30 mouse cellular contexts compared by ENCODE assay signal in the genomic region with DNA sequence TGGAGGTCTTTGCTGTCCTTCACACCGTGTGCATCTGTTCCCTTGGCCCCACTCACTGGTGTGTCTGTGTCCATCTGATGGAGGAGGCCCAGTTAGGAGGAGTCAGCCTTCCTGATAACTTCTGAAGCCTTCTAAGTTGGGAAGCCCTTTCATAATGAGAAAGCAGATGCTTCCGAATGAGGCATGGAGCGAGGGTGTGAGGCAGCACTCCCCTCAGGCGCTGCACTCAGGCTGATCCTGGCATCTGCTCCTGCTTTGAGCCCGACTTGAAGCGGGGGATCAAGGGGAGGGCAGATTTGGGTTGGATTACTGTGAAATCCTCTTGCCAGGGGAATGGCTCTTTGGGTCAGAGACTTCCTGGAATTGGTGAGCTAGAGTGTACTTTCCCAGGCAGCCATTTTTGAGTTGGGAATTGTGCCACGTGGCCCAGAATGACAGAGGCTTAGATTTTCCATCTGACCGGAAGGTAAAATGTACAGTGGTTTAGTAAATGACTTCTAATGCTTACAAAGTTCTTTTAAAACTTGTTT. TPM values are rescaled to one million over a fixed set of nuclear protein-coding genes. Genes with fewer than 3 reads are reported as not detected.
DNase-seq lines count a peak whose midpoint lies in the region; ATAC-seq lines count a peak whose summit lies in the region.
"Had no signal": no experiment of that assay in that cellular context is flagged by ENCODE, and none has a peak within 500 bp of the region (broad histone marks: within the 10 kb centered on the region; RNA-seq: fewer than 3 reads in every experiment).

No protein-coding gene starts in this region.

- peaks cover 10% of the 10 kb centered on the region for H3K27me3 ChIP-seq in embryonic facial prominence, embryonic 10.5 days (replicated peaks; ENCODE audit: low read depth, poor library complexity, severe bottlenecking)
- no peaks in the 10 kb centered on the region for H3K27me3 ChIP-seq in forebrain, embryonic 15.5 days
- no peaks in the 10 kb centered on the region for H3K27me3 ChIP-seq in heart, embryonic 10.5 days (ENCODE audit: insufficient read depth, poor library complexity, severe bottlenecking)
- H3K27me3 ChIP-seq: heart, embryonic 12.5 days; limb, embryonic 12.5 days; lung, embryonic 15.5 days; midbrain, embryonic 12.5 days; neural tube, embryonic 12.5 days had no signal

- peak; percentile 26 to 48 for DNase-seq in cerebellum, postnatal 14 days
- DNase-seq in cerebellum, adult 11-12 months, result no peak
- peak; percentile 45 for DNase-seq in retina, postnatal 1 day
- no peak for DNase-seq in retina, embryonic 14.5 days (ENCODE audit: low spot score)
- DNase-seq in embryonic facial prominence, embryonic 10.5 days (ENCODE audit: low spot score), result peak; percentile 32
- DNase-seq in heart, embryonic 10.5 days (ENCODE audit: low spot score), result no peak
- DNase-seq in kidney, adult 8-10 months, result no peak
- DNase-seq: adrenal gland, postnatal 10 days; cerebellum, adult 18-20 months; cerebellum, postnatal 36 days; gastrocnemius, postnatal 36 days; heart, adult 18-20 months; heart, postnatal 4 days; kidney, adult 11 months; kidney, postnatal 36 days; layer of hippocampus, postnatal 36 days; lung, postnatal 4 days; spleen, adult 18-20 months; thymus, postnatal 14 days had no signal

- H3K4me1 ChIP-seq in embryonic facial prominence, embryonic 10.5 days, result peaks cover 2% of the 10 kb centered on the region; the same call in 1 of the 2 replicates
- no peaks in the 10 kb centered on the region for H3K4me1 ChIP-seq in forebrain, embryonic 15.5 days
- no peaks in the 10 kb centered on the region for H3K4me1 ChIP-seq in heart, embryonic 10.5 days
- H3K4me1 ChIP-seq: forebrain, embryonic 12.5 days; heart, embryonic 12.5 days; limb, embryonic 12.5 days; lung, embryonic 15.5 days; midbrain, embryonic 12.5 days; neural tube, embryonic 12.5 days had no signal

- H3K36me3 ChIP-seq in embryonic facial prominence, embryonic 10.5 days (replicated peaks), result no peaks in the 10 kb centered on the region
- no peaks in the 10 kb centered on the region for H3K36me3 ChIP-seq in forebrain, embryonic 15.5 days
- peaks cover 32% of the 10 kb centered on the region; the same call in 1 of the 2 replicates for H3K36me3 ChIP-seq in heart, embryonic 10.5 days
- H3K36me3 ChIP-seq: embryonic facial prominence, embryonic 13.5 days; forebrain, embryonic 12.5 days; limb, embryonic 12.5 days; lung, embryonic 15.5 days; midbrain, embryonic 12.5 days; neural tube, embryonic 12.5 days had no signal

- WGBS in embryonic facial prominence, embryonic 10.5 days, result 61% methylated on average over 8 of the region's 8 CpGs
- 56% methylated on average over 8 of the region's 8 CpGs for WGBS in forebrain, embryonic 15.5 days
- WGBS in heart, embryonic 10.5 days, result 70% methylated on average over 8 of the region's 8 CpGs

- no peak overlapping the region for H3K9ac ChIP-seq in forebrain, embryonic 15.5 days (replicated peaks)
- H3K9ac ChIP-seq: embryonic facial prominence, embryonic 13.5 days; forebrain, embryonic 12.5 days; heart, embryonic 12.5 days; hindbrain, embryonic 14.5 days; limb, embryonic 12.5 days; lung, embryonic 15.5 days; midbrain, embryonic 12.5 days; neural tube, embryonic 12.5 days had no signal

- H3K27ac ChIP-seq in embryonic facial prominence, embryonic 10.5 days (replicated peaks), result no peak overlapping the region
- no peak overlapping the region for H3K27ac ChIP-seq in forebrain, embryonic 15.5 days (replicated peaks)
- H3K27ac ChIP-seq in heart, embryonic 10.5 days, result no peak overlapping the region
- H3K27ac ChIP-seq: embryonic facial prominence, embryonic 13.5 days; forebrain, embryonic 12.5 days; hindbrain, embryonic 14.5 days; limb, embryonic 12.5 days; lung, embryonic 15.5 days; midbrain, embryonic 12.5 days; neural tube, embryonic 12.5 days had no signal

- no peak for ATAC-seq in forebrain, embryonic 15.5 days (replicated peaks)

- H3K9me3 ChIP-seq in embryonic facial prominence, embryonic 10.5 days, result no peaks in the 10 kb centered on the region
- no peaks in the 10 kb centered on the region for H3K9me3 ChIP-seq in forebrain, embryonic 15.5 days
- no peaks in the 10 kb centered on the region for H3K9me3 ChIP-seq in heart, embryonic 10.5 days
- H3K9me3 ChIP-seq: embryonic facial prominence, embryonic 13.5 days; forebrain, embryonic 12.5 days; heart, embryonic 12.5 days; limb, embryonic 12.5 days; lung, embryonic 15.5 days; megakaryocyte, embryonic 14.5 days; midbrain, embryonic 12.5 days; neural tube, embryonic 12.5 days had no signal

- H3K4me2 ChIP-seq in forebrain, embryonic 15.5 days (replicated peaks), result no peak overlapping the region
- H3K4me2 ChIP-seq: embryonic facial prominence, embryonic 13.5 days; forebrain, embryonic 12.5 days; heart, embryonic 12.5 days; hindbrain, embryonic 14.5 days; limb, embryonic 12.5 days; lung, embryonic 15.5 days; midbrain, embryonic 12.5 days; neural tube, embryonic 12.5 days had no signal

- H3K4me3 ChIP-seq in embryonic facial prominence, embryonic 10.5 days, result no peak overlapping the region
- no peak overlapping the region for H3K4me3 ChIP-seq in forebrain, embryonic 15.5 days
- no peak overlapping the region for H3K4me3 ChIP-seq in heart, embryonic 10.5 days
- H3K4me3 ChIP-seq: embryonic facial prominence, embryonic 13.5 days; forebrain, embryonic 12.5 days; heart, embryonic 12.5 days; limb, embryonic 12.5 days; lung, embryonic 15.5 days; megakaryocyte, embryonic 14.5 days; midbrain, embryonic 12.5 days; myocyte; neural tube, embryonic 12.5 days had no signal

RNA-seq across cellular contexts. Expression of gene Grhl1, which starts 27.3 kb away (rescaled TPM):
- polyA plus RNA-seq in embryonic facial prominence, embryonic 10.5 days (2016; fragmentation: Nextera tagmentation; extraction: Ambion mirVana), result 0.40 and 0.72 TPM in 2 replicates
- polyA plus RNA-seq in forebrain, embryonic 15.5 days (2015; fragmentation: Nextera tagmentation; extraction: Ambion mirVana), result 0.59 and 0.84 TPM in 2 replicates
- 4.1 and 5.1 TPM in 2 replicates for polyA plus RNA-seq in heart, embryonic 10.5 days (2016; fragmentation: Nextera tagmentation; extraction: Ambion mirVana)

RNA-seq across cellular contexts. Expression of gene Klf11, which starts 51.6 kb away (rescaled TPM):
- 10.3 and 10.5 TPM in 2 replicates for polyA plus RNA-seq in embryonic facial prominence, embryonic 10.5 days (2016; fragmentation: Nextera tagmentation; extraction: Ambion mirVana)
- 16.6 and 17.7 TPM in 2 replicates for polyA plus RNA-seq in forebrain, embryonic 15.5 days (2015; fragmentation: Nextera tagmentation; extraction: Ambion mirVana)
- 12.0 and 16.2 TPM in 2 replicates for polyA plus RNA-seq in heart, embryonic 10.5 days (2016; fragmentation: Nextera tagmentation; extraction: Ambion mirVana)

Comparison
In these comparisons a context has a peak if more than half of its experiments do, and no peak if none do; other contexts are left out.
1. DNase-seq: peak in cerebellum, postnatal 14 days (2 of 2), retina, postnatal 1 day (single experiment) and embryonic facial prominence, embryonic 10.5 days (single experiment); none in cerebellum, adult 11-12 months (single experiment), retina, embryonic 14.5 days (single experiment), heart, embryonic 10.5 days (single experiment) and kidney, adult 8-10 months (0 of 2).